Mouse (Mus musculus) lung, postnatal 4 days (tissue): ENCODE measurements at regions not wholly inside any gene's neighbourhood (a gene's known extent, or its start where the extent isn't known, plus 50 kb on each side); places are given as distances from the start of the nearest gene placed in this dataset.

ENCODE experiments used
- DNase-seq, 2 experiments: peaks; one replicate each; pipeline ENCODE4 v3.0.0; 2021

GRCm38 (mm10) chr12:77054211-77054610 lies 92.2 kb upstream of the Max start:
- DNase-seq: no peak

GRCm38 (mm10) chr12:77052853-77053252 lies 90.9 kb upstream of the Max start:
- peak; percentile 78 to 83 for DNase-seq

DNA sequence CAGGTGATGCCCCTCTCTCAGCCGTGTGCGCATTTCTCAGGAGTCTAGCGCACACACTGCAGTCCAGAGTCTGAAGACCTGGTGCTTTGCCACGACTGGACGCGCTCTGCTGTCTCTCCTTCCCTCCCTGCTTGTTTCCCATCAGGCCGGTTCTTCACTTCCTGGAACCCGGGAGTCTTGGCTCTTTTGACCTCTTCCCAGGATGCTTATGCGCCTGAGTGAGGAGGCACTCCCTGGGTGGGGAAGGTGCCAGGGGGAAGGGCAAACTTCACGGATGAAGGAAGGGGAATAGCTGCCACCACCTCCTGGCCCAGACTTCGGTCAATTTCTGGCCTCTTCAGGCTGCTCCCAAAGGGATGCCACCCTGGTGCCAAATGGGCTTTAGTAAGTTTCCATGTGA lies 86.4 kb upstream of the Max start:
- DNase-seq: no peak

DNA sequence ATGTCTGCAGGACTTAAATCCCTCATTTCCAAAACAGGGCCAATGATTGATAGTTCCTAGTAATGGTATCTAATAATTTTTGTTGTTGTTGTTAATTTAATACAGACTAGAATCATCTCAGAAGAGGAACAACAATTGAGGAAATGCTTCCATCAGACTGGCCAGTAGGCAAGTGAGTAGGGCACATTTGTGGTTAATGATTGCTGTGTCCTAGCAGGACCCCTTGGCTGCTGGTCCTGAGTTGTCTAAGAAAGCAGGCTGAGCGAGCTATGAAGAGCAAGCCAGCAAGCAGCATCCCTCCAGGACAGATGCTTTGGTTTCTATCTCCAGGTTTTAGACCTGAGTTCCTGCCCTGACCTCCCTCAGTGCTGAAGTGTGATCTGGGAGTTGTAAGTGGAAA lies 85.3 kb upstream of the Max start:
- no peak for DNase-seq

- peak; percentile 23 to 45 for DNase-seq
Observed at GRCm38 (mm10) chr12:77045956-77046355, 84.0 kb upstream of the Max start.

- no peak for DNase-seq
Observed at GRCm38 (mm10) chr12:77045356-77045755, 83.4 kb upstream of the Max start.

GRCm38 (mm10) chr12:77042356-77042755 lies 80.4 kb upstream of the Max start:
- no peak for DNase-seq

GRCm38 (mm10) chr12:77041141-77041540 lies 79.1 kb upstream of the Max start:
- no peak for DNase-seq

GRCm38 (mm10) chr12:77039953-77040305 lies 77.9 kb upstream of the Max start:
- DNase-seq: no peak

- peak; percentile 60 to 80 for DNase-seq
Observed at GRCm38 (mm10) chr12:77039295-77039952, 77.4 kb upstream of the Max start.

- no peak for DNase-seq
Observed at GRCm38 (mm10) chr12:77035676-77036075, 73.7 kb upstream of the Max start.

DNA sequence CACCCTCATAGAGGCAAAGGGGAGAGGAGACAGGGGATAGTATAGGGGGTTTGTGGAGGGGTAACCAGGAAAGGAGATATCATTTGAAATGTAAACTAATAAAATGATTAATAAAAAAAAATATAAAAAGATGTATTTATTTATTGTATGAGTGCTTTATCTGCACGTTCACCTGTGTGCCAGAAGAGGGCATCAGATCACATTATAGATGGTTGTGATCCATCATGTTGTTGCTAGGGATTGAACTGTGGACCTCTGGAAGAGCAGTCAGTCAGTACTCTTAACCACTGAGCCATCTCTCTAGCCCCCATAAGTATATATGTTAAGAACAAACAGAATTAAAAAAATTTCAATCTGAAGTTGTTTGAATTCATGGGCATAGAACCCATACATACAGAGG lies 69.4 kb upstream of the Max start:
- no peak for DNase-seq

DNA sequence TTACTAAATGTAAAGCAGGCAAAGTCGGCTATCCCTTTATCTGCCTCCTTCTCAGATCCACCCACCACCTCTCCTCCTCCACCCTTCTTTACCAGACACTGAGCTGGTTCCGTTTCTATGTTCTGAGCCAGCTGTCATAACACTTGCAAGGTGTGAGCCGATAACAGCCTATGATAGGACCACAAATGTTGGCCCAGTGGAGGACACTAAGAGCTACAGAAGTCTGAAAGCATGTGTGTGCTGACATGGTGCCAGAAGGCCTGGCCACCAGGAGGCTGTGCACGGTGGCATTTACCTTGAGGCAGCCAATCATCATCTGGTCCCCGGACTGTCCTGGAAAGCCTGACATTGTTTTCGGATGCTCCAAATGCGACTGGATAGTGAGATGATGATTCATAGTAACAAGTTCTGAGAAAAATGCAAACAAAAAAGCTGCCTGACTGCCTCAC lies 63.5 kb upstream of the Max start:
- DNase-seq: peak; percentile 54 to 77

DNA sequence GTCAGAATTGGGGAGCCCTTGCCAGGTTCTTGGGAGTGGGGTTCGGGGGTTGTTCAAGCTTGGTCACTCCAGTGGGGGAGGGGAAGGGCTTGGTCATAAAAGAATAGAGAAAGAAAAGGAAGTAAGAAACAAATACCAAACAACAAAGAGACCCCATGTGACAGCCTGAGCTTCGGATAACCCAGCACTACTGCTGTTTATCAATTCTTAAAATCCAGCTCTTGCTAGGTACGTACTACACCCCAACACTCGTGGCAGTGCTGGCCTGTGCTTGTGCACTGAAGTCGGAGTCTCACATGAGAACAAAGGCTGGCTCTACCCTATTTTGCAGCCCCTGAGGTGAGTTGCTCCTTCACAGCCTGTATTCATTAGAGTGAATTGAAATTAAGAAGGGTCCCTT lies 60.5 kb upstream of the Max start:
- DNase-seq: no peak

DNA sequence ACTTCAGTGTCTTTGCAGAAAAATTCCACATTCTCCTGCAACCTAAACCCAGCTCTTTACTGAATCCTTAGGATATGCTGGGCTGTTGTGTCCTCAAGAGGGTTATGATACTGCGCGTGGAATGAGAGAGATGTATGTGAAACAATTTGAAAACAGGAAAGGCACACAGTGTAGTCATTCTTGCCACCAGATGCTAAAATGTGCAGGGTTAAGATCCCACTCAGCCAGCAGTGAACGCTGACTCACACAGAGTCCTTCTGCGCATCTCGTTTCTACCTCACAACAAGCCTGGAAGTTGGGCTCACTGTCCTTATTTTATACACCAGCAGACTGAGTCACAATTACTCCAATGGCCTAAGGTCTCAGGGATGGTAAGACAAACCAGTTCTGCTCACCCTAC lies 59.9 kb upstream of the Max start:
- DNase-seq: no peak

GRCm38 (mm10) chr12:77019708-77020511 lies 57.9 kb upstream of the Max start:
- DNase-seq: peak; percentile 36 to 69

GRCm38 (mm10) chr12:77019148-77019547 lies 57.1 kb upstream of the Max start:
- DNase-seq: peak in 1 of 2 experiments; percentile 45

DNA sequence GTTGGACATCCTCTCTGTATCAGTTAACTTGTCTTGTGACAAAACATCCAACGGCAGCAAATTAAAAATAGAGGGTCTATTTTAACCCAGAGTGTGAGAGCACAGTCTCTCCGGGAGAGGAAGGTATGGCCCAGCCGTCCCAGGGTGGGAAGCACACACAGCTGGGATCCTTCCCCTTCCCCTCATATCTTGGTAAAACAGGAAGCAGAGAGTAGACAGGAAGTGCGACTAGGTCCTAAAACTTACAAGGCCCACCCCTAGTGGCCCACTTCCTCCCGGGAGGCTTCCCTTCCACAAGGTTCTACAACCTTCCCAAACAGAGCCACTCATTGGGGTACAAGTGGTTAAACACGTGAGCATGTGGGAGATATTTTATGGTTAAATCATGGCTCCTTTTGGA lies 56.4 kb upstream of the Max start:
- DNase-seq: no peak

GRCm38 (mm10) chr12:77014908-77015307 lies 52.9 kb upstream of the Max start:
- DNase-seq: no peak
